Mouse (Mus musculus) forebrain, embryonic 11.5 days (tissue): ENCODE measurements around the gene Dab1. TPM values are rescaled to one million over a fixed set of nuclear protein-coding genes. Genes with fewer than 3 reads are reported as not detected.

ENCODE experiments used
- ATAC-seq: fragments of 200-750 bp; cut with Nextera tagmentation; replicated peaks from 2 replicates; pipeline ENCODE4 v1.8.0; 2017; ENCODE audit warnings: moderate TSS enrichment; ENCODE audit not compliant: low FRiP score
- DNase-seq: peaks from one replicate; pipeline ENCODE4 v3.0.0-alpha.2; 2017; ENCODE audit warnings: low spot score
- H3K27ac ChIP-seq: fragments of 300-500 bp; sonication (generic); 2 replicates; pipeline ENCODE4 v1.5.1; 2014; ENCODE audit warnings: low read depth, low read length
- H3K27me3 ChIP-seq: fragments of 300-500 bp; sonication (generic); 2 replicates; pipeline ENCODE4 v1.6.1; 2014; ENCODE audit warnings: mild to moderate bottlenecking, low read length, mixed read lengths; ENCODE audit not compliant: control insufficient read depth, insufficient read depth
- H3K36me3 ChIP-seq: fragments of 300-500 bp; sonication (generic); 2 replicates; pipeline ENCODE4 v1.6.1; 2014; ENCODE audit warnings: mild to moderate bottlenecking, low read length, moderate library complexity, mixed read lengths; ENCODE audit not compliant: control insufficient read depth, insufficient read depth
- H3K4me1 ChIP-seq: fragments of 300-500 bp; sonication (generic); replicated peaks from 2 replicates; pipeline ENCODE4 v1.6.1; 2014; ENCODE audit warnings: low read length, mixed read lengths; ENCODE audit not compliant: control insufficient read depth, insufficient read depth
- H3K4me2 ChIP-seq: fragments of 300-500 bp; sonication (generic); 2 replicates; pipeline ENCODE4 v1.6.1; 2014; ENCODE audit warnings: low read depth, mild to moderate bottlenecking, low read length, moderate library complexity, mixed read lengths; ENCODE audit not compliant: severe bottlenecking
- H3K4me3 ChIP-seq: fragments of 300-500 bp; sonication (generic); 2 replicates; pipeline ENCODE4 v1.5.1; 2014; ENCODE audit warnings: low read depth, low read length
- H3K9ac ChIP-seq: fragments of 300-500 bp; sonication (generic); 2 replicates; pipeline ENCODE4 v1.6.1; 2014; ENCODE audit warnings: low read length
- H3K9me3 ChIP-seq: fragments of 300-500 bp; sonication (generic); 2 replicates; pipeline ENCODE4 v1.6.1; 2016; ENCODE audit warnings: low read length, mixed read lengths; ENCODE audit not compliant: control insufficient read depth
- WGBS: fragments of 180-500 bp; shearing (Covaris S2); extraction: QIAGEN DNeasy Blood & Tissue Kit; methylation state at CpG from one replicate; pipeline ENCODE4 v1.1.7; 2014; 5-methylcytosine and 5-hydroxymethylcytosine counted together
- polyA plus RNA-seq: library from polyadenylated mRNA; unstranded; fragments of >200 nt; fragmentation: Nextera tagmentation; extraction: Ambion mirVana; gene quantifications from 2 replicates; pipeline ENCODE4 v1.2.1, GENCODE M21; 2014

The Dab1 gene
- polyA plus RNA-seq, 1 experiment from 2014 or later = 51.6 TPM

DNA sequence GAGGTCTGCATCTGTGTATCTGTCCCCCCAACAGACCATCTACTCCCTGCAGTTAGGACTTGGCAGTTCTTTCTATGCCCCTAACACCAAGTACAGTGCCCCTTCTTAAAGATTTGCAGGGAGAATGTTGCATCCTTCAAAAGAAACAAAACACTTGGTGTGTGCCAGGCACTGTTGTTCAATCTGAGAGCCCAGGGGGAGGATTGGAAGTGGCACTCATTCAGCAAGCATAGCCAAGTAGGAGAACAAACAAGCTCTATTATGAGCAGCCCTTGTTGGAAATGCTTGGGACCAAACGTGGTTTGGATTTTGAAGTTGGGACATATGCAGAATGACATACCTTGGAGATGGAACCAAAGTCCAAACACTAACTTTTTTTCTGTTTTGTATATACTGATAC is 1097.3 kb downstream of the Dab1 start:
- H3K4me1 ChIP-seq = peaks cover 10% of the 10 kb centered on the region
- H3K36me3 ChIP-seq = no peaks in the 10 kb centered on the region
- H3K9me3 ChIP-seq = no peaks in the 10 kb centered on the region
- ATAC-seq = no peak
- DNase-seq = no peak
- no peak overlapping the region for H3K27ac ChIP-seq
- no peak overlapping the region for H3K4me3 ChIP-seq
- no peaks in the 10 kb centered on the region for H3K27me3 ChIP-seq
- 71% methylated on average over 1 of the region's 1 CpGs for WGBS
- H3K9ac ChIP-seq = no peak overlapping the region
- H3K4me2 ChIP-seq = no peak overlapping the region

DNA sequence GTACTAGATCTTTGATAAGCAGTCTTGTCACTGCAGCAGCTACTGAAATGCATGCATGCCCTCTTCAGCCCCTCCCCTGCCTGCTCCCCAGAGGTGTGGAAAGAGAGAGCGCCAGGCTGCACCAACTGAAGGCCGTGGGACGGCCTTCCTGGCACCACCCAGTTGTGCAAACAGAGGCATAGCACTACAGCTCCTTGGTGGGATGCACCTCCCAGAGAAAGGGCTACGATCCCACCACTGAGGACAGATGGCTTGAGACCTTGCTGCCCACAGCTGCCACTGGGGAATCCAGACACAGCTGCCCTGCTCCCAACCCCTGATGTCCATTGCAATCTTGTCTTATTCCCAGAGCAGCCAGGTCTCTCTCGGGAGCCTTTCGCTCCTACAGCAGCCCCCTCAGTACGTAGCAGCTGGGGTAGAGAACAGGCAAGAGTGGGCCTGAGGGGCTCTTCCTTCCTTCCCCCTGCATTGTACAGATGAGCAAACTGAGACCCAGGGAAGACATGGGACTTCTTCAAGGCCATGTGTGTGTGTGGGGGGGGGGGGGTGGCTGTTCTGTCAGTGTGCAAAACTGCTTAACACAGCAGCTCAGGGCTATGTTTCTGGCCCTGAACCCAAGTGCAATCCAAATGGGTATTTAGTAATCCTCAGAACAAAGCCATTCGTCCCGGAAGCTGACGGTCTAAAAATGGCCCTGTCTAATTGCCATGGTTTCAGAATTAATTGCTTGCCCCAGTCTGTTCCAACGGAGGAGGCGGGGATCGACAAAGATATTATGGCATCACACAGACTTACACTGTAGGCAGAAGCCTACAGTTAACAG is 1100.0 kb downstream of the Dab1 start:
- Histone ChIP-seq H3K9me3 (no peaks in the 10 kb centered on the region), H3K4me2 (no peak overlapping the region), H3K27ac (peak overlapping the region; percentile 32; the same call in 1 of the 2 replicates), H3K4me3 (no peak overlapping the region), H3K4me1 (peaks cover 11% of the 10 kb centered on the region), H3K9ac (no peak overlapping the region), H3K27me3 (no peaks in the 10 kb centered on the region), H3K36me3 (no peaks in the 10 kb centered on the region)
- ATAC-seq = peak; percentile 67
- WGBS = 43% methylated on average over 13 of the region's 13 CpGs
- DNase-seq = peak; percentile 59

DNA sequence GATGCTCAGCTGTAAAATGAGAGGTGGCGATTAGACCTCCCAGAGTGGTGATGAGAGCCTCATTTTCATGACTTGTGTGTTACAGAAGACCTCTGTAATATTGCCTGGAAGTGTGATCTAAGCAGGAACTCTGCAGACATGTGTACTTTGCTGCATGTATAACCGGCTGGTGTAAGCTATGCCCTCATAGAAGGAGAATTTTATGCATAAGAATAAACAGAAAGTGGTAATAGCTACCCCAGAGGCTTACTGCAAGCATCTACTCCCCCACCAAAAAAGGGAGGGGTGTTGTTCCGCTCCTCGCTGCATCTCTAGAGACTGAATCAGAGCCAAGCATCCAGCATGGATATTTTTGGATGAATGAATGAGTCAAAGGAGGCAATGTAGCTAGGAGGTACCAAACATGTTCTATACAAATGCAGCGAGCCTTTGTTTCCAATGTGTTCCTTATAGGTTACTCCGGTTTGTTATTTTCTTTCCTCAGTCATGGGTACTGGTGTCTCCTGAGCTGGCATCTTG is 1104.4 kb downstream of the Dab1 start:
- H3K36me3 ChIP-seq = no peaks in the 10 kb centered on the region
- H3K27ac ChIP-seq = no peak overlapping the region
- H3K4me2 ChIP-seq = no peak overlapping the region
- no peak overlapping the region for H3K4me3 ChIP-seq
- H3K4me1 ChIP-seq = peaks cover 8% of the 10 kb centered on the region
- H3K27me3 ChIP-seq = no peaks in the 10 kb centered on the region
- ATAC-seq = no peak
- DNase-seq = no peak
- no peak overlapping the region for H3K9ac ChIP-seq
- no peaks in the 10 kb centered on the region for H3K9me3 ChIP-seq
- WGBS = 80% methylated on average over 6 of the region's 6 CpGs

DNA sequence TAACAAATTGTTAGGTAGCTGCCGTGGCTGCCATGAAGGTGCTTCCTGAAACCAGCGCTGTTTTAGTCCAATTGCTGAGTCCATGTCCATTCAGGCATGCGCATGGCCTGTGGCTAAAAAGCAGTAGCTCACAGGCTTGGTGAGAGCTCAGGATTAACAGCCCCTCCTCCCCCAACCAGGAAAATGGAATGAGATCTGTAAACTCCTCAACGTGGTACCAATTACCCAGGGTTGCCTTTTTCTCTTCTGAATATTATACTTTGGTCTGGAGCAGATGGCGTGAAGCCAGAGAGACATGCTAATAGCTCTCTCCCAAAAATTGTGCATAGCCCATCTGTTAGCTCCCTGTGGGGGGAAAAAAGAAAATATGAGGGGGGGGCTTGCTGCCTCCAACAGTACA is 1105.1 kb downstream of the Dab1 start:
- H3K9ac ChIP-seq = no peak overlapping the region
- no peaks in the 10 kb centered on the region for H3K36me3 ChIP-seq
- no peak overlapping the region for H3K4me3 ChIP-seq
- ATAC-seq (no peak), DNase-seq (no peak)
- H3K4me2 ChIP-seq = no peak overlapping the region
- no peaks in the 10 kb centered on the region for H3K27me3 ChIP-seq
- no peak overlapping the region for H3K27ac ChIP-seq
- H3K4me1 ChIP-seq = peaks cover 2% of the 10 kb centered on the region; the same call in 1 of the 2 replicates
- H3K9me3 ChIP-seq = no peaks in the 10 kb centered on the region
- WGBS = 49% methylated on average over 5 of the region's 5 CpGs

DNA sequence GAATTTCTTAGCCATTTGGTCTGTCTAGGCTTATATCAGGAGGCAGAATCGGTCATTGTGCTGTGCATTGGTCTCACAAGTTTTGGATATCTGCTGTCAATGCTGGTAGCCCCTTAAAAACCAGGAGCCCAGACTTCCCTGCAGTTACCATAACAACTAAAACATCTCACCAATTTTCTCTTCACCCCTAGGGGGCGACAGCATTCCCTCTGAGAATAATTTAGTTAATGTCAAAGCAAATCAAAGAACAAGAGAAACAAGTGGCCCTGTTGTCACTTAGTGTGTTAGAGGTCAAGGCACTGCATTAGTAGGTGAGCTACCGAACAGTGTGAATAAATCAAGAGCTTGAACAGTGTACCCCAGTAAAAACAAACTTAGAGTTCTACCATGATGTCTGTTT is 1106.5 kb downstream of the Dab1 start:
- Histone ChIP-seq H3K9me3 (no peaks in the 10 kb centered on the region), H3K27ac (no peak overlapping the region), H3K27me3 (no peaks in the 10 kb centered on the region), H3K4me1 (peaks cover 2% of the 10 kb centered on the region; the same call in 1 of the 2 replicates), H3K36me3 (no peaks in the 10 kb centered on the region), H3K4me3 (no peak overlapping the region), H3K9ac (no peak overlapping the region), H3K4me2 (no peak overlapping the region)
- DNase-seq (no peak), ATAC-seq (no peak)
- 54% methylated on average over 3 of the region's 3 CpGs for WGBS

DNA sequence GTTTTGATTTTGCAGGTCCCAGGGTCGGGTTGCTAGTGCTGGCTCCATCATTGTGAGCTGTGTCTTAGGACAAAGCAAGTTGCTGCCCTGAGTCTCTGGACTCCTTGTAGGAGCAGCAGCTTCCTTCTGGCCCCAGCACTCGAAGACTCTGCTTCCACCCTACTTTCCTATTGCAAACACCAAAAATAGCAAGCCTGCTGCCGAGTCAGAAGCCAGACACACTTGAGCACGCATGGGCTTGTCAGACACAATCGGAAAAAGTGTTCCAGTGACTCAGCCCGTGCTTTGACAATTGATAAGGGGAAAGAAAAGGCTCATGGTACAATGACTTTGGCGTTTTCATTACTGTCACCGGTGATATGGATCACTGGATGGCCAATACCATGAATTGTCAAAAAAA is 1110.0 kb downstream of the Dab1 start:
- no peak overlapping the region for H3K27ac ChIP-seq
- peaks cover under 1% of the 10 kb centered on the region; the same call in 1 of the 2 replicates for H3K4me1 ChIP-seq
- H3K27me3 ChIP-seq = no peaks in the 10 kb centered on the region
- WGBS = 85% methylated on average over 8 of the region's 8 CpGs
- DNase-seq (no peak), ATAC-seq (no peak)
- H3K4me2 ChIP-seq = no peak overlapping the region
- H3K36me3 ChIP-seq = no peaks in the 10 kb centered on the region
- H3K9ac ChIP-seq = no peak overlapping the region
- no peak overlapping the region for H3K4me3 ChIP-seq
- no peaks in the 10 kb centered on the region for H3K9me3 ChIP-seq

DNA sequence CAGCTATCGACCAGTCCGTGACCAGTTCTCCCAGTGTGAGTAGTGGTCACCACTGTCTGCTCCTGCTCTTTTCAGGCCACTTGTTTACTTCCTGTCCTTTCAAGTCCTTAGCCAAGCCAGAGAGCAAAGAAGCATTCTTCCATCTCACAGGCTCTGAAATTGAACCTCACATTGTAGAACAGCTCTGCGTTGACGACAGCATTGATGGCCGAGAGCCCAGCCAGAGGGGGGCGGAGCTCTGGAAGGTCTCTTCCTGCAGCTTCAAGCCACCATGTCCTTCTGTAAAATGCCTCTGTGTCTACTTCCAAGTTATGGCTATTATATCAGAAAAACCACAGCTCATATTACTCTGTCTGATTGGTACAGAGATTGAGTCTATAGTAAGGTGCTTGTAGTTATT is 1127.3 kb downstream of the Dab1 start:
- H3K4me1 ChIP-seq = no peaks in the 10 kb centered on the region
- 76% methylated on average over 6 of the region's 6 CpGs for WGBS
- no peaks in the 10 kb centered on the region for H3K9me3 ChIP-seq
- no peak overlapping the region for H3K4me2 ChIP-seq
- no peaks in the 10 kb centered on the region for H3K27me3 ChIP-seq
- ATAC-seq = no peak
- H3K4me3 ChIP-seq = no peak overlapping the region
- H3K36me3 ChIP-seq = no peaks in the 10 kb centered on the region
- H3K9ac ChIP-seq = no peak overlapping the region
- H3K27ac ChIP-seq = no peak overlapping the region
- DNase-seq = no peak

DNA sequence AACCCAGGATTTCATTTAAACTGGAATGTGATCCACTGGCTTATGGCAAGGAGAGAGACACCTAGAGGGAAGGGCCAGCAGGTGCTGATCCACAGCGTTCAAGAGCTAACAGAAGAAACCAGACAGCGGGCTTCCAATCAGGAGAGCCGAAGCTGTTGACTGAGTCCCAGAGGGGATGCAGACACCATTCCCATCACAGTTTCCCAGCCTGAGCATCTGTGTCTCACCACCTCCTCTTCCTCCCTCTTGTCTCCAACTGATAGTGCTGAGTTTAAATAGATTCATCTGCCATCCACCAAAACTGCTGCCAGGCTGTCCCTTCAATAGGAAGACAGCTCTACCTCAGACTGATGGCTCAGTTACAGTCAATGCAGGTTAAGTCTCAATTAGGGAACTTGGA is 1134.9 kb downstream of the Dab1 start:
- Histone ChIP-seq H3K4me3 (no peak overlapping the region), H3K9me3 (no peaks in the 10 kb centered on the region), H3K4me2 (no peak overlapping the region), H3K4me1 (no peaks in the 10 kb centered on the region), H3K27me3 (no peaks in the 10 kb centered on the region), H3K36me3 (no peaks in the 10 kb centered on the region), H3K27ac (no peak overlapping the region), H3K9ac (no peak overlapping the region)
- WGBS = 72% methylated on average over 3 of the region's 3 CpGs
- ATAC-seq = no peak
- no peak for DNase-seq
